Mouse (Mus musculus) adrenal gland, postnatal 14 days (tissue): ENCODE measurements around the gene Ppp2r1b. TPM values are rescaled to one million over a fixed set of nuclear protein-coding genes. Genes with fewer than 3 reads are reported as not detected.

ENCODE experiments used
- DNase-seq: peaks from one replicate; pipeline ENCODE4 v3.0.0; 2021; ENCODE audit warnings: mixed read lengths
- total RNA-seq: library from RNA; stranded (reverse); gene quantifications from 2 replicates; pipeline ENCODE4 v1.2.3, GENCODE M21; 2021

The Ppp2r1b gene
- total RNA-seq, 1 experiment from 2014 or later: 32.3 TPM

DNA sequence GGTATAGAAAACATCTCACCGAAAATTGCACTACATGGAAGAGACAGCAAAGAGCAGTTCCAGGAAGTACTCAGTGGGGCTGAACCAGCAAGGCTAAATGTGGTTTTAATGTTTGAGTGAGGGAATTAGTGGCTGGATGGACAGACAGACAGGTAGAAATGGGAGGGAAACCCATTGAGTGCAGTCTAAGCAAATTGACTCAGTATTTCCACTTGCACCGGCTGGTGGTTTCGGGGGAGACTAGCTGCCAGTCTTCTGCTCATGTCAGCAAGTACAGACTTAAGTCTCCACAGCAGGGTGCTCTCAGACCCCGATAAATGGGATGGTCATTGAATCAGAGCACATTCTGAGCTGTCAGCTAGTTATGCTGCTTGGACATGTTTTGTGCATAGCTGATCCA, 9.0 kb upstream of the Ppp2r1b start:
- DNase-seq: no peak

DNA sequence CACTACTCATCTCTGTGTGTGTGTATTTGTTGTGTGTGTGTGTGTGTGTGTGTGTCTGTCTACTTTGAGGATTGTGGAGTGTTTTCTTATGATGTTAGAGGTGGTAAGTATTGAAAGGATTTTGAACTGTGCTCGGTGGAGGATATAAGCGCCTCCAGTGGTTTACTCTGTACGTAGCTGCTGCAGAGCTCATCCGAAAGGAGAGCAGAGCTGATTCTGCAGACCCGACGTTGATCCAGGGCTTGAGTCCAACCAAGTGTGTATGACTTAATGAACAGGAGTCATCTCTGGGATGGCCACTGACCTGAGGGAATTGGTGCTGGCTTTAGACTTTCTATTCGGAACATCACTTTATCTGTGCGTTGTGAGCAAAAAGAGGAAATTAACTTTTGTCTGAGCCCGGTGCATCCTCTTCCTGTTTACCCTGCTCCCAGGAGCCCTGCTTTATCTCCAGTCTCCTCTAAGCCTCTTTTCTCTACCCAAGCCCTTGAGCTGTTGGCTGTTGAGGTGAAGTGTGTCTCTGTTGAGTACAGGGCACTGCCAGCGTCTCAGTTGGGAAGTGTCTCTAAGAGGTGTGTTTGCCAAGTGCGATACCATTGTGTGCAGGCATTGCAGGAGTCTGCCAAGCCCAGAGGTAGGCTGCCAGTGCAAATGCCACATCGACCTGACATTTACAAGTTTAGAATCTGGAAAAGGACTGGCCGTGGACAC, 3.9 kb upstream of the Ppp2r1b start:
- peak; percentile 27 for DNase-seq

DNA sequence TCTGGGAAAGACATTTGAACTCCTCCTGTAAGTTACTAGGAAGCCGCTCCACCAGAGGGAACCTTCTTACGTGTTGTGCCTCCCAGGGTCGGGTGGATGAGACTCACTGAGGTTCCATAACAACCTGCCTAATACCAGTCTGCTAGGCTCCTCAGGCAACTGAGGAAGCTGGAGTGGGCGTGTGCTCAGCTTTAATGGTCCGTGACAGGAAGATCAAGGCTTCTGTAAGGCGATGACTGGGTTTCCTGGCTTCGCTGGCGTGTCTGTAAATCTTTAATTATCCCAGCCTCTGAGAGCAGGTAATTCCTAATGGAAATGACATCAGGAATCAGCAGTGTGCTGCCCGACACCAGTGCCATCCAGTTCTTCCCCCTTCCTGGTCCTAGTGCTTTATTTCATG, 446 bp downstream of the Ppp2r1b start:
- no peak for DNase-seq

DNA sequence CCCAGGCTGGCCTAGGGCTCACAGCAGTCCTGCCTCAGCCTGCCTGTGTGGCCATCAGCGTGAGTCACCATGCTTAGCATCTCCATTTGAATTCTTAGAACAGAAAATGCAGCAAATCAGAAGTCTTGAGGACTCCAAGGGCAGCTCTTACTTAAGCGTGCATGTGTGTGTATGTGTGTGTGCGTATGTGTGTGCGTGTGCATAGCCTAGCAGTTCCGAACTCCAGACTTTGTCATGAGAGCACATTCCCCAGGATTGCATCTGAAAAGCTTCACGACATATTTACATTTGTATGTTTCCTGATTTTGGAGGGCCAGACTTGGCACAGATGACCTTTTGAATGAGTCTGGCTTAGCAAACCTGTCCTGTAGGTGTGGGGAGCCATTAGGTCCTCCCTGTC, 2.0 kb downstream of the Ppp2r1b start:
- no peak for DNase-seq

- DNase-seq: no peak
Observed at GRCm38 (mm10) chr9:50847606-50848368, 2.7 kb downstream of the Ppp2r1b start.

DNA sequence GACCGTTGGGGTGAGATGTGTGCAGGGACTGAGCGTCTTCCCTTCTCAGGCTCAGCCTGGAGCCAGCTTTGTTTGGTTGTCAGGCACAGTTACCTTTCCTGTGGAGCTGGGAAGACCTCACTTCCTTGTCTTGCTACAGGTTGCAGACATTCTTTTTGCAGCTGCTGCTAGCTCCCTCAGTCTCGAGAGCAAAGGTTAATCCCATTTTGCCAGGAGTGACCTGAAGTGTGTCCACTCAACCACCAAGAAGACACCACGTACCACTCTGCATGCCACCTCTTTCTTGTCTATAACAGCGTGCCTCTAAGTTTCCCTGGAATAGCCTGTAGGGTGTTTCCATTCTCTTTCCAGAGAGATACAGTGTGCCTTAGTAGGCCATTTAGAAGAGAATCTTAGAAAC, 3.7 kb downstream of the Ppp2r1b start:
- no peak for DNase-seq

GRCm38 (mm10) chr9:50849249-50849648, 4.1 kb downstream of the Ppp2r1b start:
- DNase-seq: peak; percentile 94

GRCm38 (mm10) chr9:50849755-50850154, 4.7 kb downstream of the Ppp2r1b start:
- no peak for DNase-seq

- no peak for DNase-seq
Observed at GRCm38 (mm10) chr9:50850271-50850670, 5.2 kb downstream of the Ppp2r1b start.

DNA sequence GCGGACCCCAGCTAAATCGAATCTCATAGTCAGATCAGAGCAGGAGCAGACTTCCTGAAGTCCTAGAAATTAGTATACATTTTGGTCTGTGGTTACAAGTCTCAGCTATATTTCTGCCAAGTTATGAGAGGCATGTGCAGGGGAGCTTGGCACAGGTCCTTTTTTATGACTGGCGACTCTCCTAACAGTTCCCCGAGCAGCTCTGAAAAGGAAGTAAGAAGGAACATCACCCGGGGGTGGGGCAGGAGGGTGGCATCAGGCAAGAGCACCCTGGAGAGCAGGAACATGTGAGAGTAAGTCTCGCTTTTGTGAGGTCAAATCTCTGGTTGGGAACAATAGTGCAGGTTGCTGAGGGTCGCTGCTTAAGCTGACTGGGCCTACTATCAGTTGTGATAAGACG, 5.6 kb downstream of the Ppp2r1b start:
- DNase-seq: no peak

DNA sequence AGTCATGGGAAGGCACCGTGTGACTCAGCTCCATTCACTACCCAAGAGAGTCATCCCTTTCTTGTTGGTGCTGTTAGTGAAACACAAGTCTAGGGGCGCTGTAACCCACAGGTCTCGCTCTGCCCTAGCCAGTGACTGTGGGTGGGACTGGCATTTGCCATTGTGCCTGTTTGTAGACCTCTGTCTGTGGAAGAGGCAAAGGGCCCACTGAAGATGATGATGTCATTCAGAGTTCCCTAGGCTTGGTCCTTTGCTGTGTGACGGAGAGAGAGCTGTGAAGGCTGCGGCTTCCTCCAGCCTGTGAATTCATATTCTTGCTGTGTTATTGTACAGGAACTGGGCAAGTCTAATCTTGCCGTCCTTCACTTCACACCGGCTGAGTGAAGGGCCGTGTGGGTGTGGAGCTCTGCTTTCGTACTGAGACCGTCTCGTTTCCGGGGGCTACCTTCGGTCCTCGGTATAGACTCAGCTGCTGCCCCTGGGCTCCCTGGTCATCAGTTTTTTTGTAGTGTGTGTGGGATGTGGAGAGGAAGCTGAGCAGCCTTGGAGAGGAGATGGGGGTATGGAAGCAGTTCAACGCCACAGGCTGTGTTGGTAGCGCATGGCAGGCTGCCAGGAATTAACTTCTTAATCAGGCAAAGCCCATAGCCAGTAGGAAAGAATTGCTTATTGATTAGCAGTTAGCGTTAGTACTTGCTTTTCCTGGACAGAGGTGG, 7.7 kb downstream of the Ppp2r1b start:
- DNase-seq: peak; percentile 29

DNA sequence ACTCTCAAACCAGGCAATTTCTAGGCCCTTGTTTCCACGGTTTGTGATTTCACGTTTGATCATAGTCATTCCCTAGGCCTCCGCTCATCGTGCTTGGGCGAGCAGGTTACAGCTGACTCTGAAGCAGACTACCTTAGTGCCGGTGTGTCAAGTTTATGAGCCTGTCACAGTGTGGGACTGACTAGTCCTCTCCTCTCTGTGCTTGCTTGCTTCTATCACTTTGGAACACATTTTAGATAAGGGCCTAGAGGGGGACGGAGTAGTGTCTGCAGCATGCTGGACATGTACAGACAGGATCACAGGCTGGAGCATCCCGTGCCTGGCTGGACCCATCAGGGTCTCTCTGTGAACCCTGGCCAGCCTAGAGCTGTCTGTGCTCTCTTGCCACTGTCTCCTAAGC, 9.3 kb downstream of the Ppp2r1b start:
- no peak for DNase-seq

DNA sequence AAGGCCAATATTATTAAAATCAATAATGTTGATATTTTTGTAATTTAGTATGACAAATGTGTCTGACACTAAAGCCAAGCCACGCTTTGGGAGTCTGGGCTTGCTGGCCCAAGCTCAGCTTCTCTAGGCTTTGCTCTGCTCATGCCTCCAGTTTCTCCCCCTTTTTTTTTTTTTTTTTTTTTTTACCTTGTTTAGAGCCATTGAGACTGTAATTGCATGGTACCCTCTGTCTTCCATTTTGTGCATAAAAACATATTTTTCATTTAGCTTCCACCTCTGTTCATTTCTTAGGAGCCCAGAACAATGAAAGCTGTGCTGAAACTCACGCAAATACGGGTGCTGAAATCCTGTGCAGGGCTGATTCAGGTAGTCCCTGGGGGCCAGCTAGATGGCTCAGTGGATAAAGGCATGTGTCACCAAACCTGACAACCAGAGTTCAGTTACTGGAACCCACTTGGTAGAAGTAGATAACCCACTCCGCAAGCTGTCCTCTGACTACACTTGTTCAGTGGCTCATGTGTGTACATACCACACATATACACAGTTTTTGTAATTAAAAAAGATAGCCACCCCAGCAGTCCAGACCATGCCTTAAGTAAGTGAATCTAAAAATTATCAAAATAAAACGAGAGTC, 10.1 kb downstream of the Ppp2r1b start:
- DNase-seq: no peak

- DNase-seq: no peak
Observed at GRCm38 (mm10) chr9:50855780-50856179, 10.7 kb downstream of the Ppp2r1b start.

DNA sequence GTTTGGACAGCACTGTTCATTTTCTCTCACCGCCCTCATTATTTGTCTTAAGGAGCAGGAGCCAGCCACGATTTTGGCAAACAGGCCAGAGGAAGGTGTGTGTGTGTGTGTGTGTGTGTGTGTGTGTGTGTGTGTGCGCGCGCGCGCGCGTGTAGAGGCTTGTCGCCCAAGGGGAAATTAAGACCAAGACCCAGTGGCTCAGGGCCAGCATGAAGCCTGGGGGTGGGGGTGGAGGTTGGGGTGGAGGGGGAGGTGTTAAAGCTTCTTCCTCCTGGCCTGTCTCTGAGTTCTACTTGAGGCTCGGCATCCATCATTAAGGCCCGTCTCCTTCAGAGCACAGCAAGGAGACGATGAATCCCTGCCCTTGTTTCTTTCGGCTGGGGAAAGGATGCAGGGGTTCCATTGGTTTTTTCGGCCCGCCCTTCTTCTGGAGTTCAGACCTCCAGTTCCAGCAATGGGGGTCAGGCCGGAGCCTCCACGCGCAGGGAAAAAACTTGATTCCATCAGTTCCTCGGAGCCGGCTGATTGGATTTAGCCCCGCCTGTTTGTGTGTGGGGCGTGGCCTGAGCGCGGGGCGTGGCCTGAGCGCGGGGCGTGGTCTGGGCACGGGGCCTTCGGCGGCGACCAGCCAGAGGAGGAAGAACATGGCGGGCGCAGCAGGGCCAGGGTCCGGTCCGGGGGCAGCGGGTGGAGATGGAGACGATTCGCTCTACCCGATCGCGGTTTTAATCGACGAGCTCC, 11.4 kb downstream of the Ppp2r1b start:
- peak; percentile 95 for DNase-seq

GRCm38 (mm10) chr9:50857082-50857641, 12.1 kb downstream of the Ppp2r1b start:
- peak; percentile 64 for DNase-seq

- DNase-seq: no peak
Observed at GRCm38 (mm10) chr9:50858681-50859080, 13.6 kb downstream of the Ppp2r1b start.

DNA sequence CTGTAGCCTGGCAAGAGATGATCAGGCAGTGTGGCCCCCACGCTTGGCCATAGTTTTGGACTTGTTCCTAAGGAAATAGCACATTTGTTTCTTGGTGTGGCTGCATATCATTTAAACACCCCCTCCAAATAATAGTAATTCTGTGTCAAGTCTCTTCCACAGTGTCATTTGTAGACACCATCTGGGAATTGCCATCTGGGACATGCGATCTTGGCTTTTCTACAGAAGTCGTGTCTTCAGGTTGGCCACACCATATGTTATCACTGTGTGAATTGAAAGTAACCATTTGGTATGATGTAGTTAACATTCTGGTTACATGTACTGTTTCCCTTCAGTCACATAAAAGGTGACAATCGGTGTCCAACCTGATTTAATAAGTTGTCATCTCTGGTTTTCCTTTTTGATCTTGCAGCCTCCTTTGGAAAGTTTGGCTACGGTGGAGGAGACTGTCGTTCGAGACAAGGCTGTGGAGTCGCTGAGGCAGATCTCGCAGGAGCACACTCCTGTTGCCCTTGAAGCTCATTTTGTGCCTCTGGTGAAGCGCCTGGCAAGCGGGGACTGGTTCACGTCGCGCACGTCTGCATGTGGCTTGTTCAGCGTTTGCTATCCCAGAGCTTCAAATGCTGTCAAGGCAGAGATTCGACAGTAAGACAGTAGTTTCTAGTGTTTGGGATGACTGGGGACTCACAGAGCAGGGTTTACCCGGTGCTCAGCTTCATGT, 16.2 kb downstream of the Ppp2r1b start:
- DNase-seq: no peak

- DNase-seq: no peak
Observed at GRCm38 (mm10) chr9:50863824-50864223, 18.7 kb downstream of the Ppp2r1b start.

- DNase-seq: no peak
Observed at GRCm38 (mm10) chr9:50864877-50865276, 19.8 kb downstream of the Ppp2r1b start.

DNA sequence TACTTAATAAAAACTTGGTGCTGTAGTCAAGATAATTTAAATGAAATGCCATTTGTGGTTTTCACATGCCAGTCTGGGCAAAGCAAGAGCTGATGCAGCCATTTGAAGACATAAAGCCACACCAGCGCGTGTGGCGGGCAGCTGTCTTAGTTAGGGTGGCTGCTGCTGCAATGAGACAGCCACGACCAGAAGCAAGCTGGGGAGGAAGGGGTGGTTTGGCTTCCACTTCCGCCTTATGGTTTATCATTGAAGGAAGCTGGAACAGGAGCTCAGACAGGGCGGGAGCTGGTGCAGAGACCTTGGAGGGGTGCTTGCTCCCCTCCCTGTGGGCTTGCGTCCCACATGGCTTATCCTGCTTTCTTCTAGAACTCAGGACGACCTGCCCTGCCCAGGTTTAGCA, 20.7 kb downstream of the Ppp2r1b start:
- DNase-seq: no peak
